Mouse (Mus musculus) megakaryocyte, adult 5-6 weeks (primary cell): ENCODE data around the gene Dis3l. TPM values are rescaled to one million over a fixed set of nuclear protein-coding genes. Genes with fewer than 3 reads are reported as not detected.
A peak's percentile ranks its signal among the peaks of the same experiment; 100 is the strongest.

Experiments used
- ATAC-seq: 2 replicates; pipeline ENCODE4 v1.8.0; 2016; ENCODE audit warnings: mild to moderate bottlenecking, inconsistent platforms; ENCODE audit not compliant: poor library complexity, severe bottlenecking
- total RNA-seq, 2 experiments: library from RNA; stranded (forward) in 1 of 2; stranded (reverse) in 1 of 2; fragments of 153-499, 151-499 nt in 1 of 2; fragments of 221-1000, 200-1000 nt in 1 of 2; gene quantifications; 2 replicates each; pipeline versions ENCODE4 v1.2.3 to v1.2.4; 2015 to 2017

Gene Dis3l
- total RNA-seq (2015) (10.7 and 15.0 TPM in 2 replicates), total RNA-seq (2017) (21.9 and 23.4 TPM in 2 replicates)

DNA sequence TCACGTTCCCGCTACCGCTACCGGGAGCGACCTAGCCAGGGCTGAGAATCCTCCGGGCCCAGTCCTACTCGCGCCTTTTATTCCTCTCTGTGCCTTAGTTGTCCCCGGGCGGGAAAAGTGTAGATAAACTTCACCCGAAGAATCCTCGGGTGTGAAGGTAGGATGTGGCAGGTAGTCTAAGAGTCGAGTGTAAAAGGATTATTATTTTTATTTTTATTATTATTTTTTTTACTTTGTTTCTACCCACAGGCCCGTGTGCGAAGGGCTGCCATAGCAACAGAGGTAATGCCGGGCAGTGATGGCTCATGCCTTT lies at the start of gene Dis3l:
Gene Dis3l, minus strand, starts transcription at position 35 of the 313 bp plus-strand sequence.
- ATAC-seq = no peak

- ATAC-seq = no peak
Measured at GRCm38 (mm10) chr9:64389576-64390292, 48.6 kb upstream of the Dis3l start.

- no peak for ATAC-seq
Measured at GRCm38 (mm10) chr9:64386466-64387211, 45.6 kb upstream of the Dis3l start.

- no peak for ATAC-seq
Measured at GRCm38 (mm10) chr9:64385511-64386465, 44.7 kb upstream of the Dis3l start, which contains the start of gene Megf11. Gene Megf11, plus strand, starts transcription at chr9:64385626.

DNA sequence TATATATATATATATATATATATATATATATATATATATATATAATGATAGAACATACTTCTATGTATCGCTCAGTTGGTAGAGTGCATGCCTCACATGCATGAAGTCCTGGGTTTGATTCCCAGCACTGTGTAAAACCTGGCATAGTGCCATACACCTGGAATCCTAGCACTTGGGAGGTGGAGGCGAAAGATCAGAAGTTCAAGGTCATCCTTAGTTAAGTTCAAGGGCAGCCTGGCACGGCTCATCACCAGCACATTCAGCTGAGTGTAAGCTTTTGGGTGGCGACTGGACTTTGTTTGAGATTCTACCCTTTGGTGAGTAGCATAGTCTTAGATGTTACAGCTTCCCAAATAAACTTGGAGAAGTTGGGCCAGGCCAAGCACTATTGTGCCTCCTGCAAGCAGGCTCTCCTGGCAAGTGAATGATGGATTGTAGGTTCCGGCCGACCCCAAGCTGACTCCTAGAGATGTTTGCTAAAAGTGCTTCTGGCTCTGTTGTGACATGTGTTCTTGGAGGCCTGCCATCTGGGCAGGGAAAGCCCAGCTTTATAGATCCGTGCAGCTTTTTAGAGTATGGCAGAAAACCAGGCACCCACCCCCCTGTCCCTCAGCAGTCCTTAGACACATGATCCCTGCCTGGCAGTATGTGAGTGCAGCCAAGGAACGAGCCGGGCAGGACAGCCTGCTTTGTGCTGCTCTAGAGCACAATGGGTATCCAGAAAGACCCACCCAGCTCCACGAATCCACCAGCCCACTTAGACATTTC lies 42.1 kb upstream of the Dis3l start:
- no peak for ATAC-seq

DNA sequence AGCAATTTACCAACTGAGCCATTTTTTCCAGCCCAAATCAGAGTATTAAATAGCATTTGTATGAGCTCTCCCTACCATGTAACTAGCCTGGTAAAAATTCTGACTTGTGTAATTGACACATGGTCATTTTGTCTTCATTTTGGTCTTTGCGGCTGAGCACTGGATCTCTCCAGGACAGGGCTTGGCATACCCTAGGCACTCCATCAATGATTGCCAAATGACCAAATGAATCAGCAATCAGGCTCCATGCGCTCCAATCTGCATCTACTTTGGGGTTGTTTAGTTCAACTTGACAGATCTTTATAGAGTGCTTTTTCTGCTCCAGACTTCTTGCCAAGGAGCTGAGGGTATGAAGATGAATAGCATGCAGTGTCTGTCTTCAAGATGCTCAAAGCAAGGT lies 35.3 kb upstream of the Dis3l start:
- ATAC-seq = no peak

DNA sequence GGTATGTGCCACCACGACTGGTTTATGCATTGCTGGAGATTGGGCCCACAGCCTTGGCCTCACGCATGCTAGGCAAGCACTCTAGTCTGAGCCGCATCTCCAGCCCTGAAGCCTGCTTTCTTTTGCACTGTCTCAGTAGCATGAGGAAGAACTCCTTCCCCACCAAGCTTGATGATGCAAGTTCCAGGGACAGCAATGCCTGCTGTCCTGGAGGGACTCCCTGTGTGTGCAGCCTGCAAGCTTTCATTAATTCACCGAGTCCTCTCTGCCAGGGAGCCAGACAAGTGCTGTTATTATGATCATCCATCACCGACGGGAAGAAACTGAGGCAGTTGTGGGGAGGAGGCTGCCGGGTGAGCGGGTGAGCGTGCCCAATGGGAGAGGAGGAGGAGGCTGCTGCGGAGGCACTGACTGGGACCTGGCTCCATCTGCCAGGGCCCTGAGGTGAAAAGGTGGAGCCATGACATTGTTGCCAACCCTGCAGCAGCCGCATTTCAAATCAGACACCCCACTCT lies 30.3 kb upstream of the Dis3l start:
- ATAC-seq = no peak

DNA sequence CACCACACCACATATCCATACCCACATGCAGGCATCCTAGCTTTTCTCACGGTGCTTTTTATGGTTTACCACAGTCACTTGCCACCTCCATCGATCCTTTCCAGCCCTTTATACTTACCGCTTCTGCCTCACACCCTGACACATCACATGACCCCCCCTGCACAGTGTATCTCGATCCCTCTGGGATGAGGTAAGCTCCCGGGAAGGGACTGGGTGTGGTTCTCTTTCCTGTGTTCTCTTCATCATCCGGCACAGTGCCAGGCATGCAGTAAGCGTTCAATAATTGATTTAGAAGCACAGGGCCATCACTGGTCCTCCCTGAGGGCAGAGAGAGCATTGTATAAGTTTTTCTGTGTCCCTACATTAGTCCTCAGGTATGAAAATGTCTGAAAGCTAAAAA lies 28.8 kb upstream of the Dis3l start:
- ATAC-seq = no peak

GRCm38 (mm10) chr9:64361231-64361950 lies 20.3 kb upstream of the Dis3l start:
- ATAC-seq = no peak

GRCm38 (mm10) chr9:64355627-64356026 lies 14.5 kb upstream of the Dis3l start:
- no peak for ATAC-seq

- no peak for ATAC-seq
Measured at GRCm38 (mm10) chr9:64351191-64351590, 10.1 kb upstream of the Dis3l start.

DNA sequence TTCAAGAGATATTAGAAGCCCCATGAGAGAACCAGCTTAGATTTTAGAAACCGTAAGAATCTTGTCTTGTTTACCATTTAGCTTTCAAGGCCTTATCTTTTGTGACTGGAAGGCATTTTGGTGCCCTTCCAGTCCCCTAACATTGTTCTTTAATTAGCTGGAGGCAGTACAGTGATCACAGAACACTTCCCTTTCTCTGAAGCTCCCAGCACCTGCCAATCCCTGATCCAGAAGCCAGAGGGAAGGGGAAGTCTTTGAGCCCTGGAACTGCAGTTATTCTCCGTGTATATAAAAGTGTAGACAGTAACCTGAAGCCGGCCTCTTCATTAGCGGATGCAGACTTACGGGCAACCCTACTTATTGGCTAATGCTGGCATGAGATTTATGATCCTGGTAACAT lies 8.4 kb upstream of the Dis3l start:
- ATAC-seq = no peak

GRCm38 (mm10) chr9:64347377-64347776 lies 6.3 kb upstream of the Dis3l start:
- no peak for ATAC-seq

- ATAC-seq = no peak
Measured at GRCm38 (mm10) chr9:64345931-64346330, 4.8 kb upstream of the Dis3l start.

- ATAC-seq = no peak
Measured at GRCm38 (mm10) chr9:64343656-64344055, 2.6 kb upstream of the Dis3l start.

- ATAC-seq = no peak
Measured at GRCm38 (mm10) chr9:64341671-64342070, 583 bp upstream of the Dis3l start.

- peak; percentile 80 for ATAC-seq
Measured at GRCm38 (mm10) chr9:64340351-64341253, 486 bp downstream of the Dis3l start.

GRCm38 (mm10) chr9:64339361-64339760 lies 1.7 kb downstream of the Dis3l start:
- no peak for ATAC-seq

GRCm38 (mm10) chr9:64335825-64336224 lies 5.3 kb downstream of the Dis3l start:
- no peak for ATAC-seq
